Mouse (Mus musculus): ENCODE data around the gene Ms4a10. TPM values are rescaled to one million over a fixed set of nuclear protein-coding genes. Genes with fewer than 3 reads are reported as not detected.

The Ms4a10 gene
- polyA plus RNA-seq, 1 experiment = 2.8 TPM

- H3K36me3 ChIP-seq (ENCODE audit: control insufficient read depth, insufficient read depth, low read length) = no peaks in the 10 kb centered on the region
- 91% methylated on average over 7 of the region's 7 CpGs for WGBS
- no peaks in the 10 kb centered on the region for H3K27me3 ChIP-seq (ENCODE audit: control insufficient read depth, insufficient read depth, low read length)
- TF ChIP-seq CTCF (IDR thresholded peaks at IDR 0.05; ENCODE audit: borderline replicate concordance, control insufficient read depth, extremely low read depth, insufficient read depth, low read length, poor library complexity) = no peak
- no peak for TF ChIP-seq POLR2A (IDR thresholded peaks at IDR 0.05; ENCODE audit: control insufficient read depth, extremely low read depth, insufficient read depth, low read length, poor library complexity)
- H3K4me1 ChIP-seq (replicated peaks; ENCODE audit: control insufficient read depth, insufficient read depth, low read length) = no peaks in the 10 kb centered on the region
- DNase-seq = no peak
- H3K4me3 ChIP-seq (ENCODE audit: control insufficient read depth, insufficient read depth, low read length) = no peak overlapping the region
- H3K27ac ChIP-seq (ENCODE audit: control insufficient read depth, insufficient read depth, low read length) = no peak overlapping the region
These were observed 5.9 kb downstream of the Ms4a10 start for GRCm38 (mm10) chr19:10968578-10968977.

GRCm38 (mm10) chr19:10965721-10966120, 8.7 kb downstream of the Ms4a10 start:
- Histone ChIP-seq H3K27ac (ENCODE audit: control insufficient read depth, insufficient read depth, low read length) (no peak overlapping the region), H3K27me3 (ENCODE audit: control insufficient read depth, insufficient read depth, low read length) (no peaks in the 10 kb centered on the region), H3K36me3 (ENCODE audit: control insufficient read depth, insufficient read depth, low read length) (no peaks in the 10 kb centered on the region), H3K4me1 (replicated peaks; ENCODE audit: control insufficient read depth, insufficient read depth, low read length) (no peaks in the 10 kb centered on the region), H3K4me3 (ENCODE audit: control insufficient read depth, insufficient read depth, low read length) (no peak overlapping the region)
- no peak for TF ChIP-seq POLR2A (IDR thresholded peaks at IDR 0.05; ENCODE audit: control insufficient read depth, extremely low read depth, insufficient read depth, low read length, poor library complexity)
- no peak for DNase-seq
- WGBS = 95% methylated on average over 7 of the region's 7 CpGs

GRCm38 (mm10) chr19:10959978-10960346, 14.5 kb downstream of the Ms4a10 start:
- DNase-seq = no peak
- H3K4me1 ChIP-seq (replicated peaks; ENCODE audit: control insufficient read depth, insufficient read depth, low read length) = no peaks in the 10 kb centered on the region
- H3K36me3 ChIP-seq (ENCODE audit: control insufficient read depth, insufficient read depth, low read length) = no peaks in the 10 kb centered on the region
- H3K27me3 ChIP-seq (ENCODE audit: control insufficient read depth, insufficient read depth, low read length) = no peaks in the 10 kb centered on the region
- 62% methylated on average over 12 of the region's 12 CpGs for WGBS
- no peak overlapping the region for H3K27ac ChIP-seq (ENCODE audit: control insufficient read depth, insufficient read depth, low read length)
- TF ChIP-seq POLR2A (IDR thresholded peaks at IDR 0.05; ENCODE audit: control insufficient read depth, extremely low read depth, insufficient read depth, low read length, poor library complexity) (no peak), CTCF (IDR thresholded peaks at IDR 0.05; ENCODE audit: borderline replicate concordance, control insufficient read depth, extremely low read depth, insufficient read depth, low read length, poor library complexity) (no peak)
- H3K4me3 ChIP-seq (ENCODE audit: control insufficient read depth, insufficient read depth, low read length) = no peak overlapping the region

GRCm38 (mm10) chr19:10959085-10959977, 15.1 kb downstream of the Ms4a10 start:
- Histone ChIP-seq H3K27ac (ENCODE audit: control insufficient read depth, insufficient read depth, low read length) (no peak overlapping the region), H3K4me3 (ENCODE audit: control insufficient read depth, insufficient read depth, low read length) (no peak overlapping the region), H3K27me3 (ENCODE audit: control insufficient read depth, insufficient read depth, low read length) (no peaks in the 10 kb centered on the region), H3K4me1 (replicated peaks; ENCODE audit: control insufficient read depth, insufficient read depth, low read length) (no peaks in the 10 kb centered on the region), H3K36me3 (ENCODE audit: control insufficient read depth, insufficient read depth, low read length) (no peaks in the 10 kb centered on the region)
- 37% methylated on average over 11 of the region's 11 CpGs for WGBS
- no peak for TF ChIP-seq POLR2A (IDR thresholded peaks at IDR 0.05; ENCODE audit: control insufficient read depth, extremely low read depth, insufficient read depth, low read length, poor library complexity)
- DNase-seq = peak; percentile 49

- TF ChIP-seq CTCF (IDR thresholded peaks at IDR 0.05; ENCODE audit: borderline replicate concordance, control insufficient read depth, extremely low read depth, insufficient read depth, low read length, poor library complexity) (no peak), POLR2A (IDR thresholded peaks at IDR 0.05; ENCODE audit: control insufficient read depth, extremely low read depth, insufficient read depth, low read length, poor library complexity) (no peak)
- Histone ChIP-seq H3K36me3 (ENCODE audit: control insufficient read depth, insufficient read depth, low read length) (no peaks in the 10 kb centered on the region), H3K27me3 (ENCODE audit: control insufficient read depth, insufficient read depth, low read length) (no peaks in the 10 kb centered on the region; the same call in 1 of the 2 replicates), H3K4me3 (ENCODE audit: control insufficient read depth, insufficient read depth, low read length) (no peak overlapping the region), H3K4me1 (replicated peaks; ENCODE audit: control insufficient read depth, insufficient read depth, low read length) (peaks cover 11% of the 10 kb centered on the region), H3K27ac (ENCODE audit: control insufficient read depth, insufficient read depth, low read length) (no peak overlapping the region)
- no peak for DNase-seq
- WGBS = 85% methylated on average over 11 of the region's 11 CpGs
These were observed 22.2 kb downstream of the Ms4a10 start for GRCm38 (mm10) chr19:10952021-10952939.

GRCm38 (mm10) chr19:10949558-10949957, 24.9 kb downstream of the Ms4a10 start:
- Histone ChIP-seq H3K27me3 (ENCODE audit: control insufficient read depth, insufficient read depth, low read length) (no peaks in the 10 kb centered on the region; the same call in 1 of the 2 replicates), H3K4me3 (ENCODE audit: control insufficient read depth, insufficient read depth, low read length) (0 out of 2 replicates have a peak overlapping the region, but pooled peaks have one; percentile 10), H3K27ac (ENCODE audit: control insufficient read depth, insufficient read depth, low read length) (no peak overlapping the region), H3K36me3 (ENCODE audit: control insufficient read depth, insufficient read depth, low read length) (no peaks in the 10 kb centered on the region), H3K4me1 (replicated peaks; ENCODE audit: control insufficient read depth, insufficient read depth, low read length) (peaks cover 11% of the 10 kb centered on the region)
- no peak for TF ChIP-seq CTCF (IDR thresholded peaks at IDR 0.05; ENCODE audit: borderline replicate concordance, control insufficient read depth, extremely low read depth, insufficient read depth, low read length, poor library complexity)
- WGBS = 22% methylated on average over 9 of the region's 9 CpGs
- DNase-seq = no peak

Measured in thymus, adult 2 months (tissue).